Mouse (Mus musculus) bone marrow macrophage, adult 2 months (primary cell): ENCODE measurements around the gene BC051019.

ENCODE experiments used
- CTCF ChIP-seq: IDR thresholded peaks from 2 replicates; pipeline ENCODE4 v1.5.1; 2012; ENCODE audit warnings: low read depth, mild to moderate bottlenecking, low read length, moderate library complexity
- POLR2A ChIP-seq: IDR thresholded peaks from 2 replicates; pipeline ENCODE4 v1.6.1; 2012; ENCODE audit warnings: mild to moderate bottlenecking, low read depth, low read length, borderline replicate concordance

DNA sequence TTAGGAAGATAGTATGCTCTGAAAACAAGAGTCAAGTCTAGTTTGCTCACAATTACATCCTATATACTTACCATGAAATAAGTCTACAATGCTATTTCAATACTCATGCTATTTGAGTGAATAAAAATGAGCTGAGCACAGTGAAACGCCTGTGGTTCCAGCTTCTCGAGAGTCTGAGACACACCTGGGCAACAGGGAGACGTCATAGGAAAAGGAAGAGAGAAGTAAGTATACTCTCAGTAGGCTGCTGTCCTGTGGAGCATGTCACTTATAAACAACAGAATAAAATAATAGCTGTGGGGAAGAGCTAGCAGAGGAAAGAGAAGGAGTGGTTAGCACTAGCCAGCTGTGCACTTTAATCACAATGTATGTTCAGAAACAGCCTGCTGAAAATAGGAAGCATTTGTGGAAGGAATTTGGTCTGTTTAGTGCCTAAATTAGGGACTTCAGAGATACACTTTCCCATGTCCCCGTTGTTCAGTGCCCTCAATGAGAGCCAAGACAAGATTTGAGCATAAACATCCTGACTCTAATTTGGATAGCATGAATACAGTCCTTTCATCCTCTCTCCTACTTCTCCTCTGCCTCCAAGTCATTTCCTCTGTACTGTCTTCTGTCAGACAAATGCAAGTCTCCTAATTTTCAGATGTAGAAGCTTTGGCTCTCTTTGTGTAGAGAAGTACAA lies 48.6 kb downstream of the BC051019 start:
- no peak for TF ChIP-seq POLR2A
- no peak for TF ChIP-seq CTCF
